Mouse (Mus musculus): ENCODE data around the gene Gemin8.
A peak's percentile ranks its signal among the peaks of the same experiment; 100 is the strongest.

Gene Gemin8

DNA sequence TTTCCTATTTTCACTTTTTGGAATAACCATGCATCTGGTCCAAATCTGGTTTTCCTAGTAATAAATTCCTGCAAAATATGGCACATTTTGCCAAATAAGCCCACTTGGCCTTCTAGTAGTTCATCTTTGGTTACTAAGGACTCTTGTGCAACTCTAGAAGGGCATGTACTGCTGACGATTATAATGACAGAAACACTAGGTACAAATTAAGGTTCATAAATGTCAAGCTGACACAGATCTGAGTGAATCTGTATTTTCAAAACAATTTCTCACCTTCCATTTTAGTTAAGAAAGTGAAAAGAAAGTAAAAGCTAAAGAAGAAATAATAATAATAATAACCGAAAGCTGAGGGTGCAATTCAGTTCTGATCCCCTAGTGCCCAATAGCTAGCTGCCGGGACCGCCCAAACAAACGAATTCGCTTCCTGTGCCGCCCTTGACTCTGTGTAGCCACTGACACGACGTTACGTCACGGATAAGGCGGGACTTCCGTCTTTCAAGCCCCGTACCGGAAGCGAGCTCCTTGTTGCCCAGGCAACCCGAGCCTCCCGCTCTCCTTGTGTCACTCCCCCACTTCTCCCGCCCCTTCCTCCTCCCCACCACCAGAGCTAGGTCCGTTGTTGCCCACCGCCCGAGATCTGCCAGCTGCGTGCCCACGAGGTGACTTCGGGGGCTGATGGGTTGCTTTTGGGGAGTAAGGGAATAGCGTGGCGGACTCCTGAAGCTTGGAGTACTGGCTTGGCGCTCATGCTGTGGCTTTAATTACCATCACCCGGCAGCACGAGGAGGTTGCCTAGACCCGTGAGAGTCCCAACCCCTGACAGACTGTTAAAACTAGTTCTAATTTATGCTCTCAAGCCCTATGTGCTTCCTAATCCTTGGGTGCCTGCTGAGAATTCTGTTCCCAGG, at the start of gene Gemin8:
Gene Gemin8, plus strand, starts transcription at position 563 of the 908 bp plus-strand sequence.
- DNase-seq: peak; percentile 89 to 94

DNA sequence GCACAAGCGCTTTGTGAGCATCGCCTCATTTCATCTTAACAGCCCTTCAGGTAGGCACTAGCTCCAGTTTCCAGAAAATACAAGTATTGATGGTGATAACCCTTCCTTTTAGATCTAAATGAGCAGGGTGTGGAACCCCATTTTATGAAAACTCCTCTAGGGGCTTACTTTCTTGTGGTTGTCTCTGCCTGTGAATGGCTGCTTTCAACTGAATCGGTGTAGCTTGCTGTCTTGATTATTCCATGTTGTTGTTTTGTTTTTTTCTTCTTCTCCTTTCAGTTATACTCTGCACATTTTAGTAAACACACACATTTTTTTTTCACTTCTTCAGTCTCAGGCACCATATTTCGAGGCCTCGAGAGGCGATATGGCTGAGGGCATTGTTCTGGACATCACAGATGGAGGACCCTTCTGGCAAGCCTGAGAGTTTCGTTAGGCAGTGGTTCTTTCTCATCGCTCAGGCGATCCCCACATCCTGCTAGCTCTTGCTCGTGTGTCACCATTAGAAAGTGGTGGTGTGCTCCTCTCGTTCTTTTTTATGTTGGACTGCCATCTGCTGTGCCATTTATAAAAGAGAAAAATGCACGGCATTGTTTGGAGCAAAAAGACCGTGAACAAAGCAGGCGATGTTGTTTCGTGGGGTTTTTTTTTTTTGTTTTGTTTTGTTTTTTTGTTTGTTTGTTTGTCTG, 23.0 kb upstream of the Gemin8 start:
- DNase-seq: no peak

DNA sequence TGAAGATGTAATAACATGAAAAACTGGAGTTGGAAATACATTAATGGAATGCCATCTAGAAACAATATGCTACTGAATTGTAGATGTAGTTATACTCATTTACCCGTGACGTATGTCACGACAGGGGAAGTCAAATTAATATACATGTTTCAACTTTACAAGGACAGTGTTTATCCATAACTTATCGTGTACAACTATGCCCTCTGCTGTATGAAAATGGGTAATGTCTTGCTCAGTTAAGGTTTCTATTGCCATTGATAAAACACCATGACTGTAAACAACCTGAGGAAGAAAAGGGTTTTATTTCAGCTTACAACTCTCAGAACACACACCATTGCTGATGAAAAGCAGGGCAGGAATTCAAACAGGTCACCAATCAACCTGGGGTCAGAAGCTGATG, 7.5 kb upstream of the Gemin8 start:
- no peak for DNase-seq

DNA sequence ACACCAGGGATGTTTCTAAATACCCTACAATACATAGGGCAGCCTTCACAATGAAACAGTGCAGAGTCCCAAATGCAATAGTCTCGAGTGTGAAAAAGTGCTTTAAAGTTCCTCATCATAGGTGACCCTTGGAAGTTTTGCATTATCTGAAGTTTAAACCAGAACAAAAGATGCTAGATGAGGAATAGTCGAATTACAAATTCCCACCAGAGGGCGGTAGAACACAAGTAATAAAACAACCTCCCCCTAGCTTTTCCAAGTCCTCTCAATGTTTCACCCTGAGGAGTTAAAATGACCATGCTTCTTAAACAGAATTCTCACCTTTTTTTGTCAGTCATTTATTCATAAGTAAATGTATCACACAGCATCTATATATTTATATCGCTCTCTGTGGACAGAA, 2.9 kb upstream of the Gemin8 start:
- DNase-seq: no peak

DNA sequence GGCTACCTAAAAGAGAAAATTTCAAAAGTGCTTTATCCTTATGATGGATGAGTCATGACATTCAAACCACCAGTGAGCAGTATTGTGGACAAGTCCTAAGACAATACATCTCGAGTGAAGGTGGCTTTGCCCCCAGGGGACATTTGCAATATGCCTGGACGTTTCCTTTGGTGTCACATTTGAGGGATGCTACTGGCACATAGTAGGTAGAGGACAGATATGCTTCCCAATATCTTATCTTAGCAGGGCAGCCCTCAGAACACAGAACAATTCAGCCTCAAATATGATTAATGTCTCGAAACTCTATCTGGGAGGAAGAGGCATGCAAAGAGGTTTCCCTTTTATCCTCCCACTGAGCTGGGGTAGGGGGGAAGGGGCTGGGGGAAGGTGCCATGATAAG, 2.3 kb upstream of the Gemin8 start:
- DNase-seq: no peak

DNA sequence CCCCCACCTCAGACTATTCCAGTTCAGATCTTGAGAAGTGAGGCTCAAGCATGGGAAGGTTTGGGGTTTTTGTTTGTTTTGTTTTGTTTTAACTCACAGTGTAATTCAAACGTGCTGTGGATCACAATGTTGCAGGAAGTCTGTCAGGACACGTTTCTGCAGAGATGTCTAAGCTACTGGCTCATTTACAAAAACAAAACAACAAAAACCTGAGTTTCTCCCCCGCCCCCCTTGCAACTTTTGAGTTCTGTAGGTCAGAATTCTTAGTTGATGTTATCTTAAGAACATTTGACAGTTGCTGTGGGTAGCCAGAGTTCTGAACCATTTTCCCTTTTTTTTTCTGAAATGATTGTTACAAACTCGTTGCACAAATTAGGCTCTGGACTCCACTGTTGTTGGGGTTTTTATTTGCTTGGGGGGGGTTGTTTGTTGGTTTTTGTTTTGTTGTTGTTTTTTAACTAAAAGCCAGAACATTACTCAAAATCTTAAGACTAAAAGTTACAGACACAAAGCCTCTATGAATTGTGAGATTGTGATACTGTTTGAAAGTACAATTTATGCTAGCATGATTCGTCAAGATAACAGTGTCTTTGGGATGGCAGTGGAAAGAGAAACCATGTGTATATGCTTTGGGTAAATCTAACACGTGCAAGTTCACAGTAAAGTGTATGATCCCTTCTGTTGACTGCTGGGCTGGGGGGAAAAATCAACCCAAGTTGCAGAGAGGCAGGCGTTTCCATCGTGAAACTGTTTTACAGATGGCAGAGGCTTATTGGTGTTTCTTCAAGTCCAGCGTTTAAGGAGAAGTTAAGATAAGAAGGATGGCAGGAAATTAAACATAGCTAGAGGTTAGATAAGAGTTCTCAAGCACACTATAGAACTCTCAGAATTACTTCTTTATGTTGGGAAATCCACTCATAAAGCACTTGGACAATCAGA, 815 bp downstream of the Gemin8 start:
- DNase-seq: peak in 1 of 2 experiments; percentile 1

DNA sequence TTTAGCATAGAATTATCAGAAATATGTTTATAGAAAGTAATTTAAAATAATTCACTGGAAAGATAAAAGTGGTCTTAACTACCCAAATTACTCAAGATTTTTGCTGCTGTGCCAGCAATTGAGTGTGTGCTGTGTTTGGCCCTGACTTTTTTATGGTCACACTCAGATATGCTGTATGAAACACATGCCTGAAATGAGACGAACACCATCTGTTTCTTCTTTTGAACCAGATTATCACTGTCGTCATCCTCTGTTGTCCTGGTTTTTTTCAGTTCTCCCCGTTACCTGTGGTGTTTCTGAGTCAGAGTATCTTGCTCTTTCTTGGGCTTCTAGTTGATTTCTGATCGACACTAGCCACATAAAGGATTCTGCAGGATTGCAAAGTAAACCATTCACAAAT, 1.8 kb downstream of the Gemin8 start:
- DNase-seq: no peak

DNA sequence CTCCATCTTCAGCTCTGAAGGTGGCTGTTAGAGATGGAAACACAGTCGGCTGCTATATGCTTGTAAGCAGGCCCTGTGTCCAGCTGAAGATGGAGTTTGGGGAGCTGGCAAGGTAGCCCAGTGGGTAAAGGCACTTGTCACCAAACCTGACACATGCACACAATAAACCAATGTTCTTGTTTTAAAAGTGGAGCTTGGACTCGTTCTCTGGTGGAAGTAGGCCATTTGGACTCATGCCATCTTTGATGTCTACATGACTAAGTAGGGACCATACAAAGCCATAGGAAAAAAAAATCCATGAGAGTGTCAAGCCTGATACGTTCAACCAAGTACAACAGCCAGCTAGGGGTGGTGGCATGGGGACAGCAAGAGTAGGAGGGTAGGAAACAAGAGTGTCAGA, 2.4 kb downstream of the Gemin8 start:
- DNase-seq: no peak

DNA sequence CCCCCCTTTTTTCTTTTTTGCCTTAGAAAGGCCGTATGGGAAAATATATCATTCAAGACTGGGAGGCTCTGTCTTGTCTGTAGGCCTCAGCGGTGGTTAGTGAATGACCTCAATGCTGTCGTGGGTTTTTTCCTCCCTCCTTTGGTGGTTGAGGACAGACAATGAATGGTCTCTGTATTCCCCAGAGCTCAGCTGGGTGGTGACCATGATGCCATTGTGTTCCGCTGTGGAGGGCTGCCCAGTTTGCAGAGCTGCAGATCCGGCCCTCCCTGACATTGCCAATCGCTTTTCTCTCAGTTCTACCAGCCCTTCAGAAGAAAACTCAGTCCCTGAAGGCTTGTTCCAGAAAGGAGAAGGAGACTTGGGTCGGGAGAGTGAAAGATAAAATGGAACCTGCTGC, 3.5 kb downstream of the Gemin8 start:
- DNase-seq: no peak

DNA sequence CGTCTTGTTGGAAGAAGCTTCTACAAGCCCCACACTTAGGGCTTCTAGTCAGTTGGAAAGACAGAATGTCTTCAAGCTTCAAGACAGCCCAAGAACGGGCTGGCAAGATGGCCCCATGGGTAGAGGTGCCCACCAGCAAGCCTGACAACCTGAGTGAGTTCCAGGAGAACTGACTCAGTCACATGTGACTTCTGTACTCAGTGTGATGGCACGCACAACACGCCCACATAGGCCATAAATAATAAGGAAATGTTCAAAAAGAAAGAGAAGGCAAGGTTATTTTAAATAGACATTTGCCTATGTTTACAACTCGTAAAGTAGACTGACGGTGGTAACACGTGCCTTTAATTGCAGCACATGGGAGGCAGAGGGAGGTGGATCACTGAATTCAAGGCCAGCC, 7.7 kb downstream of the Gemin8 start:
- DNase-seq: no peak

DNA sequence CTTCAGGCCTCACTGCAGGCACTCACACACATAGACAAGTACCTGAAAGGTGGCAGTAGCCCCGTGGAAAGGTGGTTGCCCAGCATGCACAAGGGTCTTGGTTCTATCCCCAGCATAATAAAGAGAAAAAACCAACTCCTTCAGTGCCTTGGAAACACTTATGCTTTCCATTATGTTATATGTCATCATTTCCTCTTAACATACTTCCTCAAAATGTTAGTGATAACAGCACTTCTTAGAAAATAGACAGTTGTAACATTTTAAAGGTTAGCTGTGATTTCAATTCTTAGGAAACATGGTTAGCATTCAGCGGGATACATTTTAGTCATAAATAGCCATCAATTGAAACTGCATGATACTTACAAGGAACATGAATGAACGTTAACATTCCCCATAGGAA, 12.8 kb downstream of the Gemin8 start:
- DNase-seq: no peak

DNA sequence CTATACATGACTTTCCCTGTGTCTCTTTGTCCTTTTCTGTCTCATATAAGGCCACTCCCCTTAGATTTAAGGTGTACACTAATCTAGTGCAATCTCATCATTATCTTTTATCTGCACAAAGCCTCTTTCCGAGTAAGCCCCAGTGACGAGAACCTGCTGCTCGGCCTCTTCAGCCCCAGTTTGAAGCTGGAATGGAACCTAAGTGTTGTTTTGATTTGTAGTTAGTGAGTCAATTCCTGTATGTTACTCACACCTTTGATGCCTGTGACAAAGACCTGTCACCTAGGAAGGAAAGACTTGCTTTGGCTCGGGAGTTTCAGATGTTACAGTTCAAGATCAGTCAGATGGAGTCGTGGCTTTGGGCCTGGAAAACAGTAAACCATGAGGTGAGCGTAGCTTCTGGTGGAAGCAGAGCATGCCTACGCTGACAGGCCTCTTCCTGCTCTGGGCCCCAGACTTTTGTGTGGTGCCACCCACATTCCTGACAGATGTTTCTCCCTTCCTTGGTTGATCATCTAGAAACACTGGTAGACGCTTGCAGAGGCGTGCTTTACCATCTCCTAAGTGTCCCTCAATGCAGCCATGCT, 15.2 kb downstream of the Gemin8 start:
- no peak for DNase-seq

DNA sequence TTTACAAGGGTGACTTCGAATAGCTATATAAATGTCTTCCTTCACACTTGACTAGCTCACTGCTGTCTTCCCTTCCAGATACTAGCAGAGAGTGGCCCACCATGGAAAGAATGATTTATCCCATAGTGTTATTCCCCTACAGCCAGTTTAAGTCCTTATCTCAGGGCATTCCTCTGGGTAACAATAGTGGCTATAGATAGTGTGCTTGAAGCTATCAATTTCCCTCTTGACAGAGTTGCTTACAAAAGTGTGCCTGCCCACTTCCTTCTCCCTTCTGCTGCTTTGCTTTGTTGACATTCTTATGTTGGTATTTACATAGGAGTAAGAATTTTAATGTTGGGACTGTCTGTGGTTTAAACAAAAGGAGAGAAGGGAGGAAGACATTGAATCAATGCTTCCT, 17.5 kb downstream of the Gemin8 start:
- DNase-seq: no peak

DNA sequence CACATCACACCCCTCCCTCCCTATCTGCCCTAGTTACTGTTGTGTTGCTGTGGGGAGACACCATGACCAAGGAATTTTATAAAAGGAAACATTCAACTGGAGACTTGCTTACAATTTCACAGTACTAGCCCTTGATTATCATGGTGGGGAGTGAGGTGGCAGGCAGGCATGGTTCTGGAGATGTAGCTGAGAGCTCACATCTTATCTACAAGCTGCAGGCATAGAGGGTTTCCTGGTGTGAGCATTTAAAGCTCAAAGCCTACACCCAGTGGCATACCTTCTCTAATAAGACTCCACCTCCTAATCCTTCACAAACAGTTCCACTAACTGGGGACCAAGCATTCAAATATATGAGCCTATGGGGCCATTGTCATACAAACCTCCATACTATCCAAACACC, 26.1 kb downstream of the Gemin8 start:
- DNase-seq: no peak

DNA sequence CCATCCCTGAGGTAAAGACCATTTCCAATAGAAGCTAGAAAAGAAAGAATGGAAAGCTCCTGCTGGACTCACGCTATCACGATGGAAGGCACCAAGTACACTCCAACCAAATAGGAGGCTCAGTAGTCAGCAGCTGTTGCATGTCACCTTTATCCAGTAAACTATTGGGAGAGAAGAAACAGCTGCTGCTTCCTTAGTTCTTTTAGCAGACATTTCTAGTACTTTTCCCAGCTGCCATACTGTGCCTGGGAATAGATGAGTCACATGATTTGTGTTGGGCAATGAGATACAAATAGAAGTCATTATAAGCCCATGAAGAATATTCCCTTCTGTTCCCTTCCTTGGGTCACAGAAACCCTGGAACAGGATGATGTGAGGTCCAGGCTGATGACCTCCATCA, 28.0 kb downstream of the Gemin8 start:
- no peak for DNase-seq

DNA sequence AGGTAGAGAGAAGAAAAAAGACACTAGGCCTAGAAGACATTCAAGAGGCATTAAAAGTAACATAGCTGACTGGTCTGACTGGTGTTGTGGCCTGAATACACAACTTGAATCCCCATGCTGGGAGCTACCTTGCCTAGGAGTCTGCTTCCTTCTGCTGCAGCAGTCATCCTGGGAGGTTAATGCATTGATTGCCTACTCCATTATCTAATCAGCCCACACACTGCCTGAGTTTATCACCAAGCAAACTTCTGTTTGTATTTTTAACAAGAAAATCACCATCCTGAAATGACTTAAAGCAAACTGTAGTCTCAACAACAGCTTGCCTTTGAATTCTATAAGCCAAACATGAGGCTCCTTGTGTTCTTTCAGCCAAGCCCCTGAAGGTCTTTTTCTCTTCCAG, 29.6 kb downstream of the Gemin8 start:
- DNase-seq: no peak

DNA sequence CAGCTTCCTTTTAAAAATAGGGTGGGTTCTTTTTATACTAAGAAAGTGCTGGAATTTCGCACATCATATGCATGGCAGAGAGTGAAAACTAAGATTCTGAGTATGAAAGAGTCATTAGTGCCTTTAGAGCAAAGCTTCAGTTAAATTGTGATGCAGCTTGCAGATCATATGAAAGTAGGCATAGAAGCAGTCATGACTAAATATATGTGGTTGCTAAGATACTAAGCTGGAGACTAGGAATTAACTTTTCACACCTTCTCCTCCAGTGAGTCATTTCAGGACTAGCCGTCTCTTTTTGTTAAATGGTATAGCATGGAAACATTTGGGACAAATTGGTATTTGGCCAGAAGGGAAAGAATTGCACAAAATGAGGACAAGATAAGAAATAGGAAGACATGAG, 44.3 kb downstream of the Gemin8 start:
- no peak for DNase-seq

DNA sequence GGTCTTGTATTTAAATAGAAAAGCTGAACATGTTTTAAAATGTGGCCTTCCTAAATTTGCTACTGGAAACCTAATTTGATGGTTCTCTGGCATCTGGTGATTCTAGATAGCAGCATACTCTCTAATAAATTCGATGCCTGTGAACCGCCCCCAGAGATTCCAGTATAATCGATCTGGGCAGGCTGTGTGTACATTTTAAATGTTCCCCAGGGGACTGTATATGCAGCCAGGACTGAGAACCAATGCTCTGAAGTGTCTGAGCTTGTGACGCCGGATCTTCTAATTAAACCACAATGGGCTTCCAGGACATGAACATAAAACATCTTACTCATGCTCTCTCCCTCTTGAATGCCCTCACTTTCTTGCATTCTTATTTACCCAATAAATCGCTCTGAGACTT, 46.0 kb downstream of the Gemin8 start:
- no peak for DNase-seq

DNA sequence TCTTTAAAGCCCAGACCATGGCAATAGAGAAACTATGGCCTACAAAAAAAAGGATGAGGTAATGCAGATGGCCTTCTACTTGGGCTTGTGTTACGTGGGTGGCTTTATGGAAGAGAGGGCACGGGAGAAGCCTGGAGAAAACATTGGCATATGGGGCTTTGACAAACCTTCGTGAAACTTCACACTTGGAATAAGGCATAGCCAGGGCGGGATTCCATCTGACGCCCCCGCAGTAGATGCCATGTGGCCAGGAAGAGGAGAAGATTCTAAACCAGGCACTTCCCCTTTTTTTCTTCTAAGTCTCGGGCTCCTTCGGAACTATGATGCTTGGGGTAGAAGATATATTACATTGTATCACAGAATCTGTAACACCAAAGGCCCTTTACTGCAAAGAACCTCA, 46.5 kb downstream of the Gemin8 start:
- DNase-seq: no peak

DNA sequence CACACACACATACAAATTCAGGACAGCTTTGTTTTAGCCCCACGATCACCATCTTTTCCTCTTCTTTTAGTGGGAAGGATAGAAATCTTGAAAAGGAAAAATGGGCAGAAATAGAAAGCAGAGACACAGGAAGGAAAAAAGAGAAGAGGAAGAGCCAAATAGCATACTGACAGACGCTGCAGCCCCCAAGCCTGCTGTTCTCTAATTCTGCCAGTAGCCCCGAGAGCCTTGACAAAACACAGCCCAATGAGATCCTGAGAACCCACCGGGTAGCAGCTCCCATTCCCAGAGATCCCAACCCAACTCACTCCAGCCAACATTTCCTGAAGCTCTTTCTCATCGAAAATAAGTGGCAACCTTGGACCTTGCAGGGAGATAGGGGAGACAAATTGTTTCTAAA, 49.1 kb downstream of the Gemin8 start:
- no peak for DNase-seq

DNA sequence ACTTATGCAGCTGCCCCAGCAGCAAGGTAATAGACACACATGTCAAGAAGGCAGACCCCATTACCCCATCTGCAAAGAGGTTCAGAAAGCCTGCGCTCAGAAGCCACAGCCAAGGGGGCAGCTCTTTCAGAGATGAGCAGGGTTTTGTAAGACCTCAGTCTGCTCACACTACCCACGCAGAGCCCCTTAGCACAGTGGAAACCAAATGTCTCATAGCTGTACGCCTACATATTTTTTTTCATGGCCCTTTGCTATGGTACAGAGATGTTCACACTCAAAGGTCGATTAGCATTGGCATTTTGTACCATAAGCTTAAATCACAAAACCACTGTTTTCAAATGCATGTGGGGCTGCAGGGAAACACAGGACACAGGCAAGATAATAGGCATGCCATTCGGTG, 56.6 kb downstream of the Gemin8 start:
- DNase-seq: no peak

DNA sequence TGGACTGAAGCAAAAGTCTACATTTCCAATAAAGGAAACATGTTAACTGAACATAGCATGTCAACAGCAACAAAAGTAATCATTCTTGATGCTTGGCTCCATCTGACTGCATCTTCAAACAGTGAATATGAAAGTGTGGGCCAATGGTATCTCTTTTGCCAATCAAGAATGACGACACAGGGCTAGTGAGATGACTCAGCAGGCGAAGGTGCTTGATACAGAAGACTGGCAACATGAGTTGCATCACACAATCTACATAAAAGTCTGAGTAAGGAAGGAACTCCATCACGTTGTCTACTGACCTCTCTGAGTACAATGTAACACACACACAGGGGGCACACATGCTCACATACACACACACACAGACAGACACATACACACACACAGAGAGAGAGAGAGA, 59.5 kb downstream of the Gemin8 start:
- DNase-seq: no peak

Data from thymus, postnatal 36 days (tissue).